ENCODE assay signal across 8 mouse cellular contexts in genomic region chr7:16285450-16286025, GRCm38 (mm10). TPM values are rescaled to one million over a fixed set of nuclear protein-coding genes. Genes with fewer than 3 reads are reported as not detected.
DNase-seq lines count a peak whose midpoint lies in the region; ATAC-seq and TF ChIP-seq lines count a peak whose summit lies in the region.

No protein-coding gene starts in this region.

- H3K4me3 ChIP-seq in neural tube, embryonic 11.5 days (ENCODE audit: low read depth, low read length): peak overlapping the region; percentile 75
- H3K4me3 ChIP-seq in limb, embryonic 14.5 days (replicated peaks; ENCODE audit: low read length): peak overlapping the region; percentile 64
- peak overlapping the region; percentile 70 for H3K4me3 ChIP-seq in midbrain, embryonic 13.5 days (replicated peaks)

- no peaks in the 10 kb centered on the region; the same call in 1 of the 2 replicates for H3K4me1 ChIP-seq in neural tube, embryonic 11.5 days (ENCODE audit: control insufficient read depth, insufficient read depth, low read length)
- H3K4me1 ChIP-seq in limb, embryonic 14.5 days (ENCODE audit: control insufficient read depth, insufficient read depth, low read length): peaks cover 4% of the 10 kb centered on the region; the same call in 1 of the 2 replicates
- peaks cover 13% of the 10 kb centered on the region for H3K4me1 ChIP-seq in midbrain, embryonic 13.5 days (replicated peaks)

- peak; percentile 43 for DNase-seq in neural tube, embryonic 11.5 days (ENCODE audit: low spot score)
- DNase-seq in neural tube, embryonic 10.5 days (ENCODE audit: extremely low spot score, low spot score): no peak
- DNase-seq in embryo, embryonic 10.5 days (ENCODE audit: low spot score): peak; percentile 69
- DNase-seq in gastrocnemius, postnatal 10 days: peak; percentile 72
- DNase-seq in limb, embryonic 14.5 days (ENCODE audit: low spot score): peak; percentile 83
- DNase-seq in spleen, postnatal 36 days (ENCODE audit: low spot score in 2 of 2): peak; percentile 49 to 73

- peak overlapping the region; percentile 42 for H3K4me2 ChIP-seq in neural tube, embryonic 11.5 days (ENCODE audit: low read depth)
- peak overlapping the region; percentile 57 for H3K4me2 ChIP-seq in limb, embryonic 14.5 days (replicated peaks; ENCODE audit: low read depth, low read length, severe bottlenecking)
- peak overlapping the region; percentile 56 for H3K4me2 ChIP-seq in midbrain, embryonic 13.5 days (replicated peaks)

- H3K9me3 ChIP-seq in neural tube, embryonic 11.5 days (ENCODE audit: control insufficient read depth, low read length): no peaks in the 10 kb centered on the region
- H3K9me3 ChIP-seq in limb, embryonic 14.5 days (ENCODE audit: control insufficient read depth, low read length): no peaks in the 10 kb centered on the region
- H3K9me3 ChIP-seq in midbrain, embryonic 13.5 days: no peaks in the 10 kb centered on the region

- ATAC-seq in neural tube, embryonic 11.5 days (ENCODE audit: insufficient read depth, low FRiP score, low TSS enrichment): peak; percentile 24
- peak; percentile 3 for ATAC-seq in inflammation-experienced regulatory T-cells, adult 6 months
- ATAC-seq in limb, embryonic 14.5 days (ENCODE audit: low FRiP score, low read depth): peak; percentile 41
- ATAC-seq in midbrain, embryonic 13.5 days: peak; percentile 62

- H3K27ac ChIP-seq in neural tube, embryonic 11.5 days (ENCODE audit: low read depth, low read length): no peak overlapping the region
- H3K27ac ChIP-seq in limb, embryonic 14.5 days (replicated peaks; ENCODE audit: low read depth, low read length): peak overlapping the region; percentile 11
- no peak overlapping the region for H3K27ac ChIP-seq in midbrain, embryonic 13.5 days

- no peak for TF ChIP-seq POLR2A in limb, embryonic 14.5 days (IDR thresholded peaks at IDR 0.05; ENCODE audit: borderline replicate concordance, extremely low read depth, insufficient read depth, insufficient read length)

- peaks cover 5% of the 10 kb centered on the region; the same call in 1 of the 2 replicates for H3K36me3 ChIP-seq in neural tube, embryonic 11.5 days (ENCODE audit: control insufficient read depth, insufficient read depth, low read length)
- H3K36me3 ChIP-seq in limb, embryonic 14.5 days (ENCODE audit: control insufficient read depth, insufficient read depth, low read length): peaks cover 33% of the 10 kb centered on the region
- peaks cover 37% of the 10 kb centered on the region for H3K36me3 ChIP-seq in midbrain, embryonic 13.5 days

- no peak overlapping the region for H3K9ac ChIP-seq in neural tube, embryonic 11.5 days (ENCODE audit: low read length)
- H3K9ac ChIP-seq in limb, embryonic 14.5 days (ENCODE audit: low read depth, low read length, severe bottlenecking): peak overlapping the region; percentile 21; the same call in 1 of the 2 replicates
- no peak overlapping the region for H3K9ac ChIP-seq in midbrain, embryonic 13.5 days (replicated peaks)

- WGBS in neural tube, embryonic 11.5 days: 4% methylated on average over 14 of the region's 14 CpGs
- WGBS in limb, embryonic 14.5 days: under 1% methylated on average over 13 of the region's 14 CpGs
- 3% methylated on average over 14 of the region's 14 CpGs for WGBS in midbrain, embryonic 13.5 days

- no peaks in the 10 kb centered on the region for H3K27me3 ChIP-seq in neural tube, embryonic 11.5 days (ENCODE audit: control insufficient read depth, insufficient read depth, low read length)
- no peaks in the 10 kb centered on the region for H3K27me3 ChIP-seq in limb, embryonic 14.5 days (ENCODE audit: control insufficient read depth, insufficient read depth, low read length)
- H3K27me3 ChIP-seq in midbrain, embryonic 13.5 days: no peaks in the 10 kb centered on the region

RNA-seq across cellular contexts. Expression of gene Ccdc9, which starts 1.1 kb away (rescaled TPM):
- 19.6 and 20.8 TPM in 2 replicates for polyA plus RNA-seq in neural tube, embryonic 11.5 days (2014; fragmentation: Nextera tagmentation; extraction: Ambion mirVana)
- 10 to 100 TPM; 34.0 to 47.6 TPM for total RNA-seq in gastrocnemius, postnatal 10 days (2021)
- 10 to 100 TPM; 10.6 to 16.3 (median 11.5) TPM for polyA plus RNA-seq in inflammation-experienced regulatory T-cells, adult 6 months (2017; shearing (Covaris generic))
- polyA plus RNA-seq in limb, embryonic 14.5 days (2012; rRNA removed): 64.4 and 84.8 TPM in 2 replicates
- polyA plus RNA-seq in limb, embryonic 14.5 days (2014; fragmentation: Nextera tagmentation; extraction: Ambion mirVana): 15.9 and 17.7 TPM in 2 replicates
- polyA plus RNA-seq in midbrain, embryonic 13.5 days (2015; fragmentation: Nextera tagmentation; extraction: Ambion mirVana): 22.5 and 39.4 TPM in 2 replicates

RNA-seq across cellular contexts. Expression of gene Inafm1, which starts 12.1 kb away (rescaled TPM):
- polyA plus RNA-seq in neural tube, embryonic 11.5 days (2014; fragmentation: Nextera tagmentation; extraction: Ambion mirVana): 12.7 and 13.8 TPM in 2 replicates
- total RNA-seq in gastrocnemius, postnatal 10 days (2021): 10 to 100 TPM; 11.0 to 11.7 TPM
- 1 to 10 TPM in 2 of 3 experiments, under 1 TPM in 1; 0.96 to 2.4 (median 2.3) TPM for polyA plus RNA-seq in inflammation-experienced regulatory T-cells, adult 6 months (2017; shearing (Covaris generic))
- 48.7 and 57.8 TPM in 2 replicates for polyA plus RNA-seq in limb, embryonic 14.5 days (2012; rRNA removed)
- 24.3 and 27.4 TPM in 2 replicates for polyA plus RNA-seq in limb, embryonic 14.5 days (2014; fragmentation: Nextera tagmentation; extraction: Ambion mirVana)
- 22.3 and 27.3 TPM in 2 replicates for polyA plus RNA-seq in midbrain, embryonic 13.5 days (2015; fragmentation: Nextera tagmentation; extraction: Ambion mirVana)

RNA-seq across cellular contexts. Expression of gene Bbc3, which starts 22.7 kb away (rescaled TPM):
- polyA plus RNA-seq in neural tube, embryonic 11.5 days (2014; fragmentation: Nextera tagmentation; extraction: Ambion mirVana): 8.4 and 11.9 TPM in 2 replicates
- 1 to 10 TPM; 4.6 to 6.1 TPM for total RNA-seq in gastrocnemius, postnatal 10 days (2021)
- polyA plus RNA-seq in inflammation-experienced regulatory T-cells, adult 6 months (2017; shearing (Covaris generic)): 1 to 10 TPM in 2 of 3 experiments, under 1 TPM in 1; 0.42 to 1.5 (median 1.2) TPM
- 7.4 and 11.9 TPM in 2 replicates for polyA plus RNA-seq in limb, embryonic 14.5 days (2012; rRNA removed)
- 3.7 and 4.0 TPM in 2 replicates for polyA plus RNA-seq in limb, embryonic 14.5 days (2014; fragmentation: Nextera tagmentation; extraction: Ambion mirVana)
- polyA plus RNA-seq in midbrain, embryonic 13.5 days (2015; fragmentation: Nextera tagmentation; extraction: Ambion mirVana): 23.1 and 25.5 TPM in 2 replicates

RNA-seq across cellular contexts. Expression of gene C5ar1, which starts 26.2 kb away (rescaled TPM):
- polyA plus RNA-seq in neural tube, embryonic 11.5 days (2014; fragmentation: Nextera tagmentation; extraction: Ambion mirVana): 2.1 and 2.3 TPM in 2 replicates
- 1 to 10 TPM; 3.2 to 3.3 TPM for total RNA-seq in gastrocnemius, postnatal 10 days (2021)
- polyA plus RNA-seq in inflammation-experienced regulatory T-cells, adult 6 months (2017; shearing (Covaris generic)): under 1 TPM in 1 of 3 experiments, not detected in 2; 0.21 TPM
- polyA plus RNA-seq in limb, embryonic 14.5 days (2012; rRNA removed): 3.2 and 5.4 TPM in 2 replicates
- 2.8 and 3.1 TPM in 2 replicates for polyA plus RNA-seq in limb, embryonic 14.5 days (2014; fragmentation: Nextera tagmentation; extraction: Ambion mirVana)
- 1.0 and 1.5 TPM in 2 replicates for polyA plus RNA-seq in midbrain, embryonic 13.5 days (2015; fragmentation: Nextera tagmentation; extraction: Ambion mirVana)

RNA-seq across cellular contexts. Expression of gene C5ar2, which starts 41.6 kb away (rescaled TPM):
- polyA plus RNA-seq in neural tube, embryonic 11.5 days (2014; fragmentation: Nextera tagmentation; extraction: Ambion mirVana): 0.07 TPM in 1 of 2 replicates, not detected in the other
- total RNA-seq in gastrocnemius, postnatal 10 days (2021): under 1 TPM; 0.16 to 0.41 TPM
- under 1 TPM in 1 of 3 experiments, not detected in 2; 0.23 TPM for polyA plus RNA-seq in inflammation-experienced regulatory T-cells, adult 6 months (2017; shearing (Covaris generic))
- 0.15 and 0.32 TPM in 2 replicates for polyA plus RNA-seq in limb, embryonic 14.5 days (2012; rRNA removed)
- polyA plus RNA-seq in limb, embryonic 14.5 days (2014; fragmentation: Nextera tagmentation; extraction: Ambion mirVana): 0.07 TPM in 1 of 2 replicates, not detected in the other
- 0.05 TPM in 1 of 2 replicates, not detected in the other for polyA plus RNA-seq in midbrain, embryonic 13.5 days (2015; fragmentation: Nextera tagmentation; extraction: Ambion mirVana)

Comparison
In these comparisons a context has a peak if more than half of its experiments do, and no peak if none do; other contexts are left out.
1. ATAC-seq: peak in every context shown above with its lines; median percentile 62 in midbrain, embryonic 13.5 days; 41 in limb, embryonic 14.5 days; 24 in neural tube, embryonic 11.5 days; 3 in inflammation-experienced regulatory T-cells, adult 6 months.